Mouse (Mus musculus) MEL (cell line): ENCODE results near the gene Sdhaf3.

ENCODE experiments used
- BHLHE40 ChIP-seq: IDR thresholded peaks from 2 replicates; pipeline ENCODE4 v1.6.1; 2012; ENCODE audit warnings: low read depth, mild to moderate bottlenecking, inconsistent platforms, low read length, improper control_type of control experiment, borderline replicate concordance
- CHD2 ChIP-seq: IDR thresholded peaks from 2 replicates; pipeline ENCODE4 v1.6.1; 2011; ENCODE audit warnings: low read length, improper control_type of control experiment
- CTCF ChIP-seq, 3 experiments: IDR thresholded peaks in 2 of 3; conservative IDR thresholded peaks in 1 of 3; 2 replicates each; pipeline ENCODE4 v1.5.1; 2011 to 2012; ENCODE audit warnings: low read length in 3 of 3, low read depth in 2 of 3, mild to moderate bottlenecking in 2 of 3, improper control_type of control experiment in 1 of 3, inconsistent platforms in 1 of 3, mixed read lengths in 1 of 3, moderate library complexity in 1 of 3; ENCODE audit not compliant: control insufficient read depth in 1 of 3, insufficient read depth in 1 of 3, poor library complexity in 1 of 3, severe bottlenecking in 1 of 3
- ELF1 ChIP-seq: IDR thresholded peaks from 2 replicates; pipeline ENCODE4 v1.6.1; 2014; ENCODE audit warnings: low read depth, mild to moderate bottlenecking, inconsistent platforms, low read length, improper control_type of control experiment, moderate library complexity
- EP300 ChIP-seq, 2 experiments: IDR thresholded peaks; 2 replicates each; pipeline ENCODE4 v1.6.1; 2011; ENCODE audit warnings: improper control_type of control experiment in 2 of 2, low read length in 2 of 2, low read depth in 1 of 2, mild to moderate bottlenecking in 1 of 2
- MAFK ChIP-seq: IDR thresholded peaks from 2 replicates; pipeline ENCODE4 v1.6.1; 2011; ENCODE audit warnings: low read depth, mild to moderate bottlenecking, low read length, improper control_type of control experiment, borderline replicate concordance
- MAX ChIP-seq: IDR thresholded peaks from 2 replicates; pipeline ENCODE4 v1.6.1; 2011; ENCODE audit warnings: low read length, improper control_type of control experiment
- MAZ ChIP-seq: IDR thresholded peaks from 2 replicates; pipeline ENCODE4 v1.6.1; 2012; ENCODE audit warnings: low read depth, mild to moderate bottlenecking, inconsistent platforms, low read length, improper control_type of control experiment
- NELFE ChIP-seq: IDR thresholded peaks from 2 replicates; pipeline ENCODE4 v1.6.1; 2011; ENCODE audit warnings: low read depth, low read length, improper control_type of control experiment
- POLR2AphosphoS2 ChIP-seq: IDR thresholded peaks from 2 replicates; pipeline ENCODE4 v1.6.1; 2011; ENCODE audit warnings: low read length, improper control_type of control experiment
- USF1 ChIP-seq: IDR thresholded peaks from 2 replicates; pipeline ENCODE4 v1.6.1; 2014; ENCODE audit warnings: low read depth, mild to moderate bottlenecking, inconsistent platforms, low read length, improper control_type of control experiment, moderate library complexity
- ZC3H11A ChIP-seq: IDR thresholded peaks from 2 replicates; pipeline ENCODE4 v1.6.1; 2012; ENCODE audit warnings: low read depth, mild to moderate bottlenecking, inconsistent platforms, low read length, improper control_type of control experiment
- ZKSCAN1 ChIP-seq: IDR thresholded peaks from 2 replicates; pipeline ENCODE4 v1.6.1; 2012; ENCODE audit warnings: low read depth, mild to moderate bottlenecking, inconsistent platforms, low read length, improper control_type of control experiment, moderate library complexity

DNA sequence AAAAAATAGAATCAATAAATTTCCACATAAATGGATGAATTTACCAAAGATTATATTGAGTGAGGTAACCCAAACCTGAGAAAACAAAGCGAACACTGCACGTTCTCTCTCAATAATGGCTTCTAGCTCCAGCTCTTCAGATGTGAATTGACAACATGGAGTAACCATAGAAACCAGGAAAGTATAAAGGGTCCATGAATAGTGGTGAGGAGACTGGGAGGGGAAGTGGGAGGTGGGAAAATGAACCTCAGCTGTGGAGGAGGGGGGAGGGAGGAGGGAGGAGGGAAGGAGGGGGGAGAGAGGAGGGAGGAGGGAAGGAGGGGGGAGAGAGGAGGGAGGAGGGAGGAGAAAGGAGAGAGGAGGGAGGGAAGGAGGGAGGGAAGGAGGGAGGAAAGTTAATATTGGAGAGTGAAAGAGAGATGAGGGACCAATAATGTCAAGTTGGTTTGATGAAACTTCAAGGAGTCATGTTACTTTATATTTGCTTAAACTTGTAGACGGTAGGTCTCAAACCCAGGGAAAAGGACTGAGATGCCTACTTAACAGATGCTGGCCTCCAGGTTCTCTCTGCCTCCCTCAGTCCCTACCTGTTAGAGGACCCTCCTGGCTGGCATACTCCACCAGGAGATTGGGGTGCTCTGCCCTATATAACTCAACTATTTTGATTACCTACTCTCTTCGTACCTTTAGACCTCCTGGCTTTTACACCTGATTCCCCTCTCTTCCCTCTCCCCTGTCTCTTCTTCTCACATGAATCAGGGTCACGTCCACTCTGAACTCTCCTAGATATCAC lies 126.9 kb downstream of the Sdhaf3 start:
- TF ChIP-seq EP300 (IDR thresholded peaks at IDR 0.05; ENCODE audit: low read depth in 1 of 2, low read length in 2 of 2) (no peak), MAZ (no peak), ELF1 (no peak), CTCF (IDR thresholded peaks at IDR 0.05 in 2 of 3, conservative IDR thresholded peaks at IDR 0.05 in 1 of 3; ENCODE audit: control insufficient read depth in 1 of 3, insufficient read depth in 1 of 3, low read depth in 2 of 3, low read length in 3 of 3, poor library complexity in 1 of 3, severe bottlenecking in 1 of 3) (no peak), NELFE (no peak), USF1 (no peak), BHLHE40 (no peak), POLR2AphosphoS2 (no peak), ZKSCAN1 (no peak), ZC3H11A (no peak), CHD2 (no peak), MAFK (no peak), MAX (no peak)
